Mouse (Mus musculus): Measurements from ENCODE around the gene Zranb3.
"Not testable (repeated sequence)": the region's sequence is repeated elsewhere in the genome, so short reads cannot be mapped to it uniquely, and the experiment has no call there.

Gene Zranb3

GRCm38 (mm10) chr1:128102641-128103461 is at the start of gene Zranb3, which contains the start of gene R3hdm1:
TSS of gene Zranb3 (minus strand) at chr1:128103047.
TSS of gene R3hdm1 (plus strand) at chr1:128103301.
- peak; percentile 100 for DNase-seq (ENCODE audit: low spot score in 2 of 2)

GRCm38 (mm10) chr1:128141737-128142136 is 38.9 kb upstream of the Zranb3 start:
- DNase-seq (ENCODE audit: low spot score in 2 of 2), result peak; percentile 40 to 52

- no peak for DNase-seq (ENCODE audit: low spot score in 2 of 2)
These were observed 38.2 kb upstream of the Zranb3 start for GRCm38 (mm10) chr1:128141039-128141438.

GRCm38 (mm10) chr1:128136222-128136621 is 33.4 kb upstream of the Zranb3 start:
- DNase-seq (ENCODE audit: low spot score in 2 of 2), result not testable (repeated sequence)

- DNase-seq (ENCODE audit: low spot score in 2 of 2), result no peak
These were observed 18.2 kb upstream of the Zranb3 start for GRCm38 (mm10) chr1:128120913-128121627.

- DNase-seq (ENCODE audit: low spot score in 2 of 2), result peak in 1 of 2 experiments; percentile 32
These were observed 757 bp upstream of the Zranb3 start for GRCm38 (mm10) chr1:128103520-128104088.

- DNase-seq (ENCODE audit: low spot score in 2 of 2), result no peak
These were observed 601 bp downstream of the Zranb3 start for GRCm38 (mm10) chr1:128102251-128102640.

- no peak for DNase-seq (ENCODE audit: low spot score in 2 of 2)
These were observed 4.5 kb downstream of the Zranb3 start for GRCm38 (mm10) chr1:128098309-128098708.

GRCm38 (mm10) chr1:128094686-128095085 is 8.2 kb downstream of the Zranb3 start:
- DNase-seq (ENCODE audit: low spot score in 2 of 2), result no peak

GRCm38 (mm10) chr1:128082800-128083199 is 20.0 kb downstream of the Zranb3 start:
- DNase-seq (ENCODE audit: low spot score in 2 of 2), result no peak

GRCm38 (mm10) chr1:128081873-128082272 is 21.0 kb downstream of the Zranb3 start:
- peak in 1 of 2 experiments; percentile 50 for DNase-seq (ENCODE audit: low spot score in 2 of 2)

GRCm38 (mm10) chr1:128080936-128081696 is 21.7 kb downstream of the Zranb3 start:
- DNase-seq (ENCODE audit: low spot score in 2 of 2), result no peak

- DNase-seq (ENCODE audit: low spot score in 2 of 2), result no peak
These were observed 24.2 kb downstream of the Zranb3 start for GRCm38 (mm10) chr1:128078646-128079045.

GRCm38 (mm10) chr1:128077788-128078187 is 25.1 kb downstream of the Zranb3 start:
- peak in 1 of 2 experiments; percentile 72 for DNase-seq (ENCODE audit: low spot score in 2 of 2)

GRCm38 (mm10) chr1:128076791-128077479 is 25.9 kb downstream of the Zranb3 start:
- no peak for DNase-seq (ENCODE audit: low spot score in 2 of 2)

- peak; percentile 31 to 35 for DNase-seq (ENCODE audit: low spot score in 2 of 2)
These were observed 29.8 kb downstream of the Zranb3 start for GRCm38 (mm10) chr1:128073051-128073450.

GRCm38 (mm10) chr1:128070003-128070402 is 32.8 kb downstream of the Zranb3 start:
- DNase-seq (ENCODE audit: low spot score in 2 of 2), result no peak

- no peak for DNase-seq (ENCODE audit: low spot score in 2 of 2)
These were observed 33.9 kb downstream of the Zranb3 start for GRCm38 (mm10) chr1:128068945-128069397.

- no peak for DNase-seq (ENCODE audit: low spot score in 2 of 2)
These were observed 38.1 kb downstream of the Zranb3 start for GRCm38 (mm10) chr1:128064716-128065115.

- DNase-seq (ENCODE audit: low spot score in 2 of 2), result no peak
These were observed 40.7 kb downstream of the Zranb3 start for GRCm38 (mm10) chr1:128062167-128062566.

GRCm38 (mm10) chr1:128061401-128061800 is 41.4 kb downstream of the Zranb3 start:
- DNase-seq (ENCODE audit: low spot score in 2 of 2), result no peak
